Mouse (Mus musculus) neural tube, postnatal 0 days (tissue): ENCODE measurements around the gene Mfsd6l. TPM values are rescaled to one million over a fixed set of nuclear protein-coding genes. Genes with fewer than 3 reads are reported as not detected.

ENCODE experiments used
- polyA plus RNA-seq: library from polyadenylated mRNA; unstranded; fragments of >200 nt; fragmentation: Nextera tagmentation; extraction: Ambion mirVana; gene quantifications from 2 replicates; pipeline ENCODE4 v1.2.1, GENCODE M21; 2015

Gene Mfsd6l
- polyA plus RNA-seq: not detected in 2 replicates

GRCm38 (mm10) chr11:68555918-68556584 lies at the start of gene Mfsd6l:
Mfsd6l (plus strand) TSS chr11:68556186.

DNA sequence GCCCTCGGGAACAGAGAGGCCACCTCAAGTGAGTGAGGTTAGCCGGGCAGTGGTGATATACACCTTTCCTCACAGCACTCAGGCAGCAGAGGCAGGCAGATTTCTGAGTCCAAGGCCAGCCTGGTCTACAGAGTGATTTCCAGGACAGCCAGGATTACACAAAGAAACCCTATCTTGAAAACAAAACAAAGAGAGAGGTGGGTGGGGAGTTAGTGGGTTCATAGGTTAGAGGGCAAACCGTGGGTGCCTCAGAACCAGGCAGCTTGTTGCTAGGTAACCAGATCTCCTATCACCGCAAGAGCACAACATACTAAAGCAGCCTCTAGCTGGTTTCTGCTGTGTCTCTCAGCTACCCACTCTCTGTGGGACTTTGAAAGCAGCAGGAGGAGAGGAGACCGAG lies 30.7 kb downstream of the Mfsd6l start, which contains the start of gene Ccdc42:
TSS of gene Ccdc42 (plus strand) at position 301 of the 400 bp plus-strand sequence.

Other genes starting within 250 kb of the Mfsd6l start
- 20.6 and 22.5 TPM in 2 replicates for gene Ntn1, start 155.4 kb upstream of the Mfsd6l start, polyA plus RNA-seq
- 0.79 and 0.85 TPM in 2 replicates for gene Pik3r5, start 124.1 kb upstream of the Mfsd6l start, polyA plus RNA-seq
- 1.4 and 1.5 TPM in 2 replicates for gene Pik3r6, start 53.2 kb upstream of the Mfsd6l start, polyA plus RNA-seq
- 0.28 TPM in 1 of 2 replicates, not detected in the other for gene Ccdc42, start 30.8 kb downstream of the Mfsd6l start, polyA plus RNA-seq
- 64.1 and 79.0 TPM in 2 replicates for gene Myh10, start 135.4 kb downstream of the Mfsd6l start, polyA plus RNA-seq